Mouse (Mus musculus): Measurements from ENCODE around the gene Ascc1. TPM values are rescaled to one million over a fixed set of nuclear protein-coding genes. Genes with fewer than 3 reads are reported as not detected.

The Ascc1 gene
- polyA plus RNA-seq, 1 experiment, result 52.9 TPM

GRCm38 (mm10) chr10:60108321-60109111 is 105.9 kb downstream of the Ascc1 start:
- TF ChIP-seq CTCF (IDR thresholded peaks at IDR 0.05; ENCODE audit: low read depth, low read length) (no peak), EP300 (IDR thresholded peaks at IDR 0.05; ENCODE audit: insufficient read depth, low read depth, low read length) (no peak), POLR2A (IDR thresholded peaks at IDR 0.05; ENCODE audit: insufficient read depth, low read length) (no peak)
- Histone ChIP-seq H3K27me3 (ENCODE audit: control insufficient read depth, insufficient read depth, low read length, poor library complexity, severe bottlenecking) (no peaks in the 10 kb centered on the region; the same call in 1 of the 2 replicates), H3K9ac (ENCODE audit: low read depth, poor library complexity, severe bottlenecking) (no peak overlapping the region), H3K27ac (ENCODE audit: insufficient read depth, low read length) (no peak overlapping the region), H3K36me3 (ENCODE audit: control insufficient read depth, insufficient read depth, low read length, poor library complexity, severe bottlenecking) (no peaks in the 10 kb centered on the region), H3K4me3 (ENCODE audit: low read depth, low read length) (no peak overlapping the region), H3K4me1 (ENCODE audit: control insufficient read depth, insufficient read depth, low read length) (no peaks in the 10 kb centered on the region), H3K9me3 (replicated peaks; ENCODE audit: control insufficient read depth, insufficient read depth, low read length, poor library complexity, severe bottlenecking) (no peaks in the 10 kb centered on the region)

GRCm38 (mm10) chr10:60109336-60109735 is 106.7 kb downstream of the Ascc1 start:
- Histone ChIP-seq H3K9ac (ENCODE audit: low read depth, poor library complexity, severe bottlenecking) (no peak overlapping the region), H3K4me3 (ENCODE audit: low read depth, low read length) (no peak overlapping the region), H3K4me1 (ENCODE audit: control insufficient read depth, insufficient read depth, low read length) (no peaks in the 10 kb centered on the region), H3K36me3 (ENCODE audit: control insufficient read depth, insufficient read depth, low read length, poor library complexity, severe bottlenecking) (no peaks in the 10 kb centered on the region), H3K9me3 (replicated peaks; ENCODE audit: control insufficient read depth, insufficient read depth, low read length, poor library complexity, severe bottlenecking) (no peaks in the 10 kb centered on the region), H3K27me3 (ENCODE audit: control insufficient read depth, insufficient read depth, low read length, poor library complexity, severe bottlenecking) (no peaks in the 10 kb centered on the region; the same call in 1 of the 2 replicates), H3K27ac (ENCODE audit: insufficient read depth, low read length) (no peak overlapping the region)
- TF ChIP-seq CTCF (IDR thresholded peaks at IDR 0.05; ENCODE audit: low read depth, low read length) (no peak), EP300 (IDR thresholded peaks at IDR 0.05; ENCODE audit: insufficient read depth, low read depth, low read length) (no peak), POLR2A (IDR thresholded peaks at IDR 0.05; ENCODE audit: insufficient read depth, low read length) (no peak)

GRCm38 (mm10) chr10:60109989-60110388 is 107.4 kb downstream of the Ascc1 start:
- Histone ChIP-seq H3K27ac (ENCODE audit: insufficient read depth, low read length) (no peak overlapping the region), H3K9ac (ENCODE audit: low read depth, poor library complexity, severe bottlenecking) (no peak overlapping the region), H3K27me3 (ENCODE audit: control insufficient read depth, insufficient read depth, low read length, poor library complexity, severe bottlenecking) (no peaks in the 10 kb centered on the region; the same call in 1 of the 2 replicates), H3K4me3 (ENCODE audit: low read depth, low read length) (no peak overlapping the region), H3K36me3 (ENCODE audit: control insufficient read depth, insufficient read depth, low read length, poor library complexity, severe bottlenecking) (no peaks in the 10 kb centered on the region), H3K4me1 (ENCODE audit: control insufficient read depth, insufficient read depth, low read length) (no peaks in the 10 kb centered on the region), H3K9me3 (replicated peaks; ENCODE audit: control insufficient read depth, insufficient read depth, low read length, poor library complexity, severe bottlenecking) (no peaks in the 10 kb centered on the region)
- no peak for TF ChIP-seq EP300 (IDR thresholded peaks at IDR 0.05; ENCODE audit: insufficient read depth, low read depth, low read length)
- TF ChIP-seq POLR2A (IDR thresholded peaks at IDR 0.05; ENCODE audit: insufficient read depth, low read length), result no peak

GRCm38 (mm10) chr10:60110908-60111475 is 108.4 kb downstream of the Ascc1 start:
- Histone ChIP-seq H3K27me3 (ENCODE audit: control insufficient read depth, insufficient read depth, low read length, poor library complexity, severe bottlenecking) (no peaks in the 10 kb centered on the region; the same call in 1 of the 2 replicates), H3K36me3 (ENCODE audit: control insufficient read depth, insufficient read depth, low read length, poor library complexity, severe bottlenecking) (no peaks in the 10 kb centered on the region), H3K4me3 (ENCODE audit: low read depth, low read length) (no peak overlapping the region), H3K4me1 (ENCODE audit: control insufficient read depth, insufficient read depth, low read length) (no peaks in the 10 kb centered on the region), H3K9ac (ENCODE audit: low read depth, poor library complexity, severe bottlenecking) (no peak overlapping the region), H3K27ac (ENCODE audit: insufficient read depth, low read length) (no peak overlapping the region), H3K9me3 (replicated peaks; ENCODE audit: control insufficient read depth, insufficient read depth, low read length, poor library complexity, severe bottlenecking) (no peaks in the 10 kb centered on the region)
- TF ChIP-seq POLR2A (IDR thresholded peaks at IDR 0.05; ENCODE audit: insufficient read depth, low read length) (no peak), CTCF (IDR thresholded peaks at IDR 0.05; ENCODE audit: low read depth, low read length) (no peak), EP300 (IDR thresholded peaks at IDR 0.05; ENCODE audit: insufficient read depth, low read depth, low read length) (no peak)

- Histone ChIP-seq H3K9me3 (replicated peaks; ENCODE audit: control insufficient read depth, insufficient read depth, low read length, poor library complexity, severe bottlenecking) (no peaks in the 10 kb centered on the region), H3K4me1 (ENCODE audit: control insufficient read depth, insufficient read depth, low read length) (no peaks in the 10 kb centered on the region), H3K27ac (ENCODE audit: insufficient read depth, low read length) (no peak overlapping the region), H3K9ac (ENCODE audit: low read depth, poor library complexity, severe bottlenecking) (no peak overlapping the region), H3K4me3 (ENCODE audit: low read depth, low read length) (no peak overlapping the region), H3K27me3 (ENCODE audit: control insufficient read depth, insufficient read depth, low read length, poor library complexity, severe bottlenecking) (no peaks in the 10 kb centered on the region), H3K36me3 (ENCODE audit: control insufficient read depth, insufficient read depth, low read length, poor library complexity, severe bottlenecking) (no peaks in the 10 kb centered on the region)
- TF ChIP-seq EP300 (IDR thresholded peaks at IDR 0.05; ENCODE audit: insufficient read depth, low read depth, low read length), result no peak
- no peak for TF ChIP-seq POLR2A (IDR thresholded peaks at IDR 0.05; ENCODE audit: insufficient read depth, low read length)
- TF ChIP-seq CTCF (IDR thresholded peaks at IDR 0.05; ENCODE audit: low read depth, low read length), result no peak
Measured at GRCm38 (mm10) chr10:60113965-60114690, 111.5 kb downstream of the Ascc1 start.
